Mouse (Mus musculus): ENCODE data around the gene Cybc1. TPM values are rescaled to one million over a fixed set of nuclear protein-coding genes. Genes with fewer than 3 reads are reported as not detected.

Gene Cybc1
- polyA plus RNA-seq, 1 experiment from 2014 or later = 36.3 TPM

Other genes starting within 250 kb of the Cybc1 start
- 154 and 157 TPM in 2 replicates for gene Csnk1d, start 238.0 kb downstream of the Cybc1 start, polyA plus RNA-seq (2016; fragmentation: Nextera tagmentation; extraction: Ambion mirVana)
- gene Cd7, start 189.9 kb downstream of the Cybc1 start, polyA plus RNA-seq (2016; fragmentation: Nextera tagmentation; extraction: Ambion mirVana) = not detected in 2 replicates
- gene Sectm1b, start 165.8 kb downstream of the Cybc1 start, polyA plus RNA-seq (2016; fragmentation: Nextera tagmentation; extraction: Ambion mirVana) = not detected in 2 replicates
- gene Sectm1a, start 148.1 kb downstream of the Cybc1 start, polyA plus RNA-seq (2016; fragmentation: Nextera tagmentation; extraction: Ambion mirVana) = not detected in 2 replicates
- not detected in 2 replicates for gene Tex19.2, start 110.6 kb downstream of the Cybc1 start, polyA plus RNA-seq (2016; fragmentation: Nextera tagmentation; extraction: Ambion mirVana)
- gene Tex19.1, start 83.2 kb downstream of the Cybc1 start, polyA plus RNA-seq (2016; fragmentation: Nextera tagmentation; extraction: Ambion mirVana) = not detected in 2 replicates
- gene Uts2r, start 69.1 kb downstream of the Cybc1 start, polyA plus RNA-seq (2016; fragmentation: Nextera tagmentation; extraction: Ambion mirVana) = 0.39 and 0.41 TPM in 2 replicates
- 9.5 and 10.6 TPM in 2 replicates for gene Hexdc, start 24.9 kb downstream of the Cybc1 start, polyA plus RNA-seq (2016; fragmentation: Nextera tagmentation; extraction: Ambion mirVana)
- 16.3 and 17.5 TPM in 2 replicates for gene Ogfod3, start 24.6 kb downstream of the Cybc1 start, polyA plus RNA-seq (2016; fragmentation: Nextera tagmentation; extraction: Ambion mirVana)
- 68.4 and 75.2 TPM in 2 replicates for gene Narf, start 7.9 kb upstream of the Cybc1 start, polyA plus RNA-seq (2016; fragmentation: Nextera tagmentation; extraction: Ambion mirVana)
- 11.2 and 12.5 TPM in 2 replicates for gene Foxk2, start 30.7 kb upstream of the Cybc1 start, polyA plus RNA-seq (2016; fragmentation: Nextera tagmentation; extraction: Ambion mirVana)
- gene Wdr45b, start 125.1 kb upstream of the Cybc1 start, polyA plus RNA-seq (2016; fragmentation: Nextera tagmentation; extraction: Ambion mirVana) = 98.9 and 99.6 TPM in 2 replicates
- gene Rab40b, start 158.9 kb upstream of the Cybc1 start, polyA plus RNA-seq (2016; fragmentation: Nextera tagmentation; extraction: Ambion mirVana) = 5.5 and 6.0 TPM in 2 replicates
- gene Fn3krp, start 192.1 kb upstream of the Cybc1 start, polyA plus RNA-seq (2016; fragmentation: Nextera tagmentation; extraction: Ambion mirVana) = 7.6 and 8.9 TPM in 2 replicates
- gene Fn3k, start 205.6 kb upstream of the Cybc1 start, polyA plus RNA-seq (2016; fragmentation: Nextera tagmentation; extraction: Ambion mirVana) = 0.50 and 0.59 TPM in 2 replicates
- gene Tbcd, start 222.6 kb upstream of the Cybc1 start, polyA plus RNA-seq (2016; fragmentation: Nextera tagmentation; extraction: Ambion mirVana) = 48.9 and 50.7 TPM in 2 replicates

Measured in limb, embryonic 12.5 days (tissue).